Mouse (Mus musculus) cortical plate, adult 2 months (tissue): Measurements from ENCODE around the gene Zbtb32.

Experiments used
- CTCF ChIP-seq: fragments of 200-500 bp; IDR thresholded peaks from 2 replicates; pipeline ENCODE4 v1.5.1; 2011; ENCODE audit warnings: mild to moderate bottlenecking, control low read depth, low read length; ENCODE audit not compliant: insufficient read depth; ENCODE audit errors: extremely low read depth
- POLR2A ChIP-seq: fragments of 200-500 bp; IDR thresholded peaks from 2 replicates; pipeline ENCODE4 v1.6.1; 2011; ENCODE audit warnings: mild to moderate bottlenecking, low read length, control low read depth; ENCODE audit not compliant: insufficient read depth; ENCODE audit errors: extremely low read depth

DNA sequence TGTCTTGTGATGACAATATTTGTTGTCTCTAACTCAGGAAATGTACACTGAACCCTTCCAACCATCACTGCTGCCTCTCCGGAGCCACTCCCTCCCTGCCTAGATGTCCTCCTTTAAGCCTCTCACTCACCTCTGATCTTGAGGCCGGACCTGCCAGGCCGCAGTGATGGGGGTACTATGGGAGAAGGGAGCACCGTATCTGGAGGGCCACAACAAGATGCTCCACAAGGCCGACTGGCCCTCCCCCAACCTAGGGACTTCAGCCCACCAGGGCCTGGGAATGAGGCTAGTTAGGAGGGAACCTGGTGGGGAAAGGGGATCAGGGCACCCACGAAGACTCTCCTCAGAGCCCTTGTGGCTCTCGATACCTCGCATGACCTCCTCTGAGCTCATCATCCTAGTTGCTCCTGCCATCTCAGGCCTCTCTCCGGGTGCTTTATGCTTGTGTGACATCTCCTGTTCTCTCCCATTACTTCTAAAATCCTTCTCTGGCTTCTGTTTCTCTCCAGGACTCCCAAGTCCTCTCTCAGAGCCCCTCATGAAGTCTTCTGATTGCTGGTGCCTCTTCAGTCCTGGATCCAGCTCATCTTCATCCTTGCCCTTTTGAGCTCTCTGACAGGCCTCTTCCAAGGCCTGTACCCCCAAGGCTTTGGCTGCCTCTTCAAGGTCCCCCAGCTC is 7.6 kb downstream of the Zbtb32 start:
- no peak for TF ChIP-seq CTCF
- TF ChIP-seq POLR2A = no peak
